Mouse (Mus musculus): ENCODE measurements around the gene Racgap1.

Racgap1 gene

DNA sequence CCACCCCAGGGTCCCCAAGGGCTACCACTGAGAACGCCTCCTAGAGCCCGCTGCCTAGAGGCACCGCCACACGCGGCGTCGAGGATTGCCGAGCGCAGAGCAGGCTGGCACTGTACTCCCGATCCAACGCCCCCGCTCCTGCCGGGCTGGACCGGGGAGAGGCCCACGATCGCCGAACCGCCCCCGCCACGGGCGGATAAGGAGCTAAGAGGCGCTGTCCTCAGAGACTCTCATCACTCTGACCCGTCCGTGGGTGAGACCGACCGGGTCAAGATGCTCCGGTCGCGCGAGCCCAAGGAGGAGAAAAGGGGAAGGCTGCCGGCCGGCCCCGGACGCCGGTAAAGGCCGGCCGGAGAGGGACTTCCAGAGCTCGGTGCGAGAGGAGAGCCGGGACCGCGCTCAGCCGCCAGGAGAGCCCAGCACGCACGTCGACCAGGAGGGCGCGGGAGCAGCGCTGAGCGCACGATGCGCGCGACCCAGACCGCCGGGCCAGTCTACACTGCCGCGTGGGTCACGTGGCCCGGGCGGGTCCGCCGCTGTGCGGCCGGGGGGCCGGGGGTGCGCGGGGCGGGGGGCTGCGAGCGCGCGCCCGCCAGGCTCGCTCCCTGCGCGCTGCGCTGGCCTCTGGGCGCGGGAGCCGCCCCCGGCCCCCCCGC, 60.9 kb downstream of the Racgap1 start, which contains the start of gene Aqp5:
Aqp5 (plus strand) TSS at position 354 of the 656 bp plus-strand sequence.
- DNase-seq (ENCODE audit: low spot score), result peak; percentile 45

DNA sequence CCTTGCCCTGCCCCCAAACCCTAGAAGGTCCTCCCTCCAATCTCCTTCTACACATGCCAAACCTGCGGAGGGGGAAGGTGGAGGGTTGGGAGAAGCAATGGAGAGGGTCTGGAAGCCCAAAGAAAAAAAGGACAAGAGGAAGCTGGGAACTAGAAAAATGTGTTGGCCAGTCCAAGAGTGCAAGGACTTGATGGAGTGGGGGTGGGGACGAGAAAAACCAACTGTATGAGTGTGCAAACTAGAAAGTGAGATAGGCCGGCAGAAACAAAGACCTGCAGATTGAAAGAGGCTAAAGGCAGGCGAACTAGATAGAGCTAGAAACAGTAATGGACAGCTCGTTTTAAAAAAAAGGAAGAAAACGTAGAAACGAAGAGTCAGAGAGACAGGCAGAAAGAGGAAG, 61.8 kb downstream of the Racgap1 start:
- DNase-seq (ENCODE audit: low spot score), result no peak

DNA sequence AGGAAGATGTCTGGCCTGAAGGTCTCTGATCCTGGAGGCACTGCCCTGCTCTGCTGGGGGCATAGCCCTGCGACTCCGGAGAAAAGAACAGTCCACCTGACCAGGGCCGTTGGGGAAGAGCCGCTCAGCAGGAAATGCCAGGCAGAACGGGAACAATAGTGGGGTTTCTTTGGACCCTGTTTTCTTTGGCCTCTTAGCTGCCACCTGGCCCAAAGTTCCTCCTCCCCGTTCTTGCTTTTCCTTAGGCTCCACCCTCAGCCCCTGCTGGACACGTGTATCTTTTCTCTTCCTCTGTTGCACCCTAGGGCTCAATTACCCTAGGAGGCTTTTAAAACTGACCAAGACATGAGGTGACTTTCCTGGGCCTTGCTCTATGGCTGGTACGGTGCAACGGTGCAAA, 62.2 kb downstream of the Racgap1 start:
- no peak for DNase-seq (ENCODE audit: low spot score)

DNA sequence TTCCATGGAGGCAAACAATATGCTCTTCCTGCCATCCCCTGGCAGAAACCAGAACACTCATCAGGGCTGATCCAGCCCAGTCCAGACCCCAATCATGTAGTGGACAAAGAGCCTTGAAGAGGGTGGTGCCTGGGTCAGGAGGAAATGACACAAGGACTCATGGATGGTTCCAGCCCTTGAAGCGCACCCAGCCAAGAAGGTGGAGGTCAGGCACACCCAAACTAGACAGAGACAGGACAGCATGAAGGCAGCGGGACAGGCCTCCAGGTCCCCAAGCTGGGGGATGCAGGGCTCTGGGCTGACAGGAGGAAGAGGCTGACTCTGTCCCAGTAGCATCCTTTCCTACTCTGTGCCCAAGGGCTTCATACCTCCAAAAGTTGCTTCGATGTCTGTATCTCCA, 64.9 kb downstream of the Racgap1 start:
- DNase-seq (ENCODE audit: low spot score), result no peak

DNA sequence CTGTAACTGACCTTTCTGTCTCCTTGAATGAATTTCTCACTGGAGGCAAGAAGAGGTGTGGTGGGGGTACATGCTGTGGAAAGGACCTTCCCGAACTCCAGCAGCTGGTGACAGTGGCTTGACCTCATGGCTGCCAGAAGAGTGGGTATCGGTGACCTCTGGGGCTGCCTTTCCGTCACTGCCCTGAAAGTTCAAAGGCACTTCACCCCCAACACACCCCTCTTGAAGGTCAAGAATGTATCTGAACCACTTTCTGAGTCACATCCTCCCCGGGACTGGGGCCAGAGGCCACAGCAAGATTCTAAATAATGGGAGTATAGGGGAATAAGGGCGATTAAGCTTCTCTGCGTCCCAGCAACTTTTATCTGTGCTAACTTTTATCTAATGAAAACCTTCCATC, 65.7 kb downstream of the Racgap1 start:
- DNase-seq (ENCODE audit: low spot score), result no peak

DNA sequence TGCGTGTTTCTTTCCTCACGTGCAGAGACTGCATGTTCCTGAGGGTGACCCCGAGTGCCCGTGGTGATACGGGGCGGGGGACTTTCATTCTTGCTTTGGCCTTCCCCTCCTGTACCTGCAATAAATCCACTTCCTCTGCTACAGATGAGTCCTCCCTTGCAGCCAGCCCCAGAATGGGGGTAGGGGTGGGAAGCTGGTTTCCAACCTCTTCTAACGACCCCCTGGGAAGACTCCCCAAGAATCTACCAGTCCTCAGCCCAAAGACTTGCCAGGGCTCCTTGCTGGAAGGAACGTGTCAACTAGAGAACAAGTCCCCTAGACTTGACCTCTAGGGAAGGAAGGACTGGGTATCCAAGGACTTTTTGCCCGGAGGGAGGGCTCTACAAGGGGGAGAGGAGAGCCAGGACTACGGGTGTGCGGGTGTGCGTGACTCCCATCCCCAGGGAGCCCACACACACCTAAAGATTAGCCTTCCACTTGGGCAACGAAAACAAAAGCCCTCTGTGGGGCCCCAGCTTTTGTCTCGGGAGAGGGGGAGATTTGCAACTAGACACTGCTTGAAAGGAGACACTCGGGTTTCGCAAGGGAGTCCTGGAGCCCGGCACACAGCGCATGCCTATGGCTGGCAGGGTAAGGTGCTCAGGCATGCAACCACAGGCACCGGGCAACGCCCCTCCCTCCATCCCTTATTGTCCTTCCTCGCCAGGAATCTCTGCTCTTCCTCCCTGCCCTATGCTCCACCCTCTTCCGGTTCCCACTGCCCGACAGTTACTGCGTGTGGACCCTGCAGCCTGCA, 66.9 kb downstream of the Racgap1 start:
- no peak for DNase-seq (ENCODE audit: low spot score)

DNA sequence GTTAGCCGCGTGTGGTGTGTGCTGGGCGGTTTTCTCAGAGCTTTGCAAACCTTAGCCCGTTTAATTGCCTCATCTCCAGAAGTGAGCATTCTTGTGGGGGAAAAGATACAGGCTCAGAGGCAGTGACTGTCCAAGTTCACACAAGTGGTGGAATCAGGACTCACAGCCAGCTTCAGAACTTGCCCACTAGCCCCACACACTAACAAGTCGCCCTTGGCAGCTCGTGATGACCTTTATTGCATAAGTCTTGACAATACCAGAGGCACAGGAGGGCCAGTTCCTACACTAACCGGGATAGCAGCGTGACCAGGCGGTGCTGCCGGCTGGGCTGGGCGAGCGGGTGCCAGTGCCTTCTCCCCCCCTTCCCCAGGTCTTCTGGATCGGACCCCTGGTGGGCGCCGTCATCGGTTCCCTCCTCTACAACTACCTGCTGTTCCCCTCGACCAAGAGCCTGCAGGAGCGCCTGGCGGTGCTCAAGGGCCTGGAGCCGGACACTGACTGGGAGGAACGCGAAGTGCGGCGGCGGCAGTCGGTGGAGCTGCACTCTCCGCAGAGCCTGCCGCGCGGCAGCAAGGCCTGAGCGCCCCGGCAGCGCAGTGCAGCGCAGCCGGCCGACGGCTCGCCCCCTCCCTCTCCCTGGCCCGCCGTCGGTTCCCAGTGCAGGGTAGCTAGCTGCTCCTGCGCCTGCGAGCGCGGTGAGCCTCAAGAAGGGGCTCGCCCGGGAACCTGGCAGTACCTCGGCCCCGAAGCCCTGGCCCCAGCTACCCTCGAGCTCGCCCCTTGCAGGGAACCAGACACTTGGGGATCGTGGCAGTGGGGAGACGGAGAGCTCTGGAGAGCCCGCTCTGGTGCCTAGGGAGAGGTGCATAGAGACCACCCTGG, 67.8 kb downstream of the Racgap1 start:
- DNase-seq (ENCODE audit: low spot score), result peak; percentile 53

DNA sequence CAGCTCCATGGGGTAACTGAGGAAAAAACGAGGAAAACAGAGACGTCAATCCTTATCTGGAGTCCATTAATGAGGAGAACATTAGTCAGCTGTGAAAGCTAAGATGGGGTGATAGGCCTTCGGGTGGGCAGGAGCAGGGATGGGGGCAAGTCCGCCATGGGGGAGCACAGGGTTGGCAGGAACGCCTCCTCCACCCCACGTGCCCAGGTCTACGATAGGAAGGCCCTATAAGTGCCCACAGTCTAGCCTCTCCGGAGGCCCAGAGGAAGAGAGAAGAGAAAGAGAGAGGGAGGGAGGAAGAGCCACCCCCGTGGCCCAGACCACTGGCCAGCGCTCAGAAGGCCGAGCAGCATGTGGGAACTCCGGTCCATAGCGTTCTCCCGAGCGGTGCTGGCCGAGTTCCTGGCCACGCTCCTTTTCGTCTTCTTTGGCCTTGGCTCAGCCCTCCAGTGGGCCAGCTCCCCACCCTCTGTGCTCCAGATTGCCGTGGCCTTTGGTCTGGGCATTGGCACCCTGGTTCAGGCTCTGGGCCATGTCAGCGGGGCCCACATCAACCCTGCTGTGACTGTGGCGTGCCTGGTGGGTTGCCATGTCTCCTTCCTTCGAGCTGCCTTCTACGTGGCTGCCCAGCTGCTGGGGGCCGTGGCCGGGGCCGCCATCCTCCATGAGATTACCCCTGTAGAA, 72.5 kb downstream of the Racgap1 start, which contains the start of gene Aqp2:
Aqp2 (plus strand) TSS at position 254 of the 684 bp plus-strand sequence.
- DNase-seq (ENCODE audit: low spot score), result peak; percentile 55

All from ovary, postnatal 36 days (tissue).